Mouse (Mus musculus) testis, adult 10 weeks (tissue): ENCODE results near the gene Rpp30. TPM values are rescaled to one million over a fixed set of nuclear protein-coding genes. Genes with fewer than 3 reads are reported as not detected.

Source experiments
- polyA plus RNA-seq: library from polyadenylated mRNA; stranded (reverse); fragments of 350-450 nt; fragmentation: Illumina TruSeq; extraction: RNeasy Lipid Tissue Mini Kit (QIAGEN cat#74804); gene quantifications from one replicate; pipeline ENCODE4 v1.2.3, GENCODE M21; 2014; ENCODE audit warnings: low read depth, low replicate concordance

Gene Rpp30
- 143 TPM for polyA plus RNA-seq

GRCm38 (mm10) chr19:36083262-36084225 lies at the start of gene Rpp30:
Rpp30 (plus strand) TSS chr19:36083716.

GRCm38 (mm10) chr19:36057231-36057811 lies 26.2 kb upstream of the Rpp30 start, which contains the start of gene Htr7:
Htr7 (minus strand) TSS chr19:36057507.

DNA sequence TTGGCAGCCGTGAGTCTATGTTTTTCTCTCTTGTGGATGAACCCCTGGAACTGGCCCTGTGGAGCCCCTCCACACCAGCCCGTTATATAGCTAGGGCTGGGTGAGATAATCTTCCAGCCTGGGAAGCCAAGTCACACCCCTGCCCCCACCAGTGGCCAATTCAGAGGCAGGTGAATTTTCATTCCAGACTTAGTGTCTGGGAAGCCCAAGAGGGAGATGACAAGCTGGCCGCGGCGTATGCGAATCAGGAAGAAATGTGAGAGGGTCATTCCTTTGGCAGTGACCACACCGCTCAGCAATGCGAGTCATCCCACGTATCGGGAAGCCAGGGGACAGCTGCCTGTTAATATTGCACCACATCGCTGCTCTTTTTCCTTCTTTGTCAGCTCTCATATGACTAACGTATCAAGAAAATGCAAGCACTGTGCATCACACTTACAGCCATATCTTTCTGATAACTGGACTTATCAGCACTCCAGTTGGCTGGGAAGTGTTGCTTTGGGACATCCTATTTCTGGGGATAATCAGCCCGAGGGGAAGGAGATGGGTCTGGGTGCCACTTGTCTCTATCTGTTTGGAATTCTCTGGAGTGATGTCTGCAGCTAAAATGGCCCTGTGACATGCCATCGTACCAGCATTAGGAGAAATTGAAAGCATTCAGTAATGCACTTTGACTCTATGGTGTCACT lies 36.4 kb downstream of the Rpp30 start, which contains the start of gene Ankrd1:
TSS of gene Ankrd1 (minus strand) at position 317 of the 689 bp plus-strand sequence.

Other genes with a start within 250 kb of the Rpp30 start
- 0.06 TPM for gene Htr7, start 26.2 kb upstream of the Rpp30 start, polyA plus RNA-seq
- 0.14 TPM for gene Ankrd1, start 36.4 kb downstream of the Rpp30 start, polyA plus RNA-seq